Mouse (Mus musculus) embryonic fibroblast, embryonic 13.5 days (primary cell): ENCODE measurements at regions not wholly inside any gene's neighbourhood (a gene's known extent, or its start where the extent isn't known, plus 50 kb on each side); places are given as distances from the start of the nearest gene placed in this dataset.

ENCODE experiments used
- CTCF ChIP-seq: IDR thresholded peaks from 2 replicates; pipeline ENCODE4 v1.5.1; 2011; ENCODE audit warnings: mild to moderate bottlenecking, control low read depth, low read length, moderate library complexity, borderline replicate concordance; ENCODE audit not compliant: insufficient read depth
- POLR2A ChIP-seq: IDR thresholded peaks from 2 replicates; pipeline ENCODE4 v1.6.1; 2011; ENCODE audit warnings: low read depth, mild to moderate bottlenecking, control low read depth, low read length, moderate library complexity

GRCm38 (mm10) chr12:71568880-71569390 lies 259.3 kb downstream of the Dact1 start:
- no peak for TF ChIP-seq CTCF
- TF ChIP-seq POLR2A: no peak
